Mouse (Mus musculus) embryo, embryonic 10.5 days (tissue): ENCODE data around the gene Gm21992.
A peak's percentile ranks its signal among the peaks of the same experiment; 100 is the strongest.

Experiments
- DNase-seq: peaks from one replicate; pipeline ENCODE4 v3.0.0-alpha.2; 2015; ENCODE audit warnings: low spot score

Gm21992 gene

GRCm38 (mm10) chr19:4811063-4811908, at the start of gene Gm21992, which contains the start of gene Rbm14:
Gm21992 (minus strand) TSS chr19:4811612.
Rbm14 (minus strand) TSS chr19:4811634.
- peak; percentile 99 for DNase-seq

GRCm38 (mm10) chr19:4859081-4859480, 47.7 kb upstream of the Gm21992 start:
- no peak for DNase-seq

GRCm38 (mm10) chr19:4855951-4856350, 44.5 kb upstream of the Gm21992 start:
- DNase-seq: no peak

- DNase-seq: no peak
These were observed 44.0 kb upstream of the Gm21992 start for GRCm38 (mm10) chr19:4855470-4855820.

GRCm38 (mm10) chr19:4854552-4855469, 43.4 kb upstream of the Gm21992 start, which contains the start of gene Ctsf:
Ctsf (plus strand) TSS chr19:4855130.
- DNase-seq: peak; percentile 92

- no peak for DNase-seq
These were observed 38.9 kb upstream of the Gm21992 start for GRCm38 (mm10) chr19:4850281-4850680.

GRCm38 (mm10) chr19:4849800-4850199, 38.4 kb upstream of the Gm21992 start:
- DNase-seq: no peak

GRCm38 (mm10) chr19:4847490-4847889, 36.1 kb upstream of the Gm21992 start:
- DNase-seq: peak; percentile 35

- no peak for DNase-seq
These were observed 34.4 kb upstream of the Gm21992 start for GRCm38 (mm10) chr19:4845846-4846245.

- DNase-seq: no peak
These were observed 31.2 kb upstream of the Gm21992 start for GRCm38 (mm10) chr19:4842611-4843010.

- DNase-seq: no peak
These were observed 29.4 kb upstream of the Gm21992 start for GRCm38 (mm10) chr19:4840848-4841247.

- peak; percentile 97 for DNase-seq
These were observed 27.7 kb upstream of the Gm21992 start, which contains the start of the genes Ccs and Ccdc87 for GRCm38 (mm10) chr19:4839149-4839548. Ccs (minus strand) TSS chr19:4839332. Ccdc87 (plus strand) TSS chr19:4839366.

GRCm38 (mm10) chr19:4838526-4839140, 27.2 kb upstream of the Gm21992 start:
- DNase-seq: no peak

GRCm38 (mm10) chr19:4837049-4837448, 25.6 kb upstream of the Gm21992 start:
- DNase-seq: no peak

- DNase-seq: no peak
These were observed 24.7 kb upstream of the Gm21992 start for GRCm38 (mm10) chr19:4836096-4836495.

- DNase-seq: no peak
These were observed 22.6 kb upstream of the Gm21992 start for GRCm38 (mm10) chr19:4833977-4834376.

- no peak for DNase-seq
These were observed 17.7 kb upstream of the Gm21992 start for GRCm38 (mm10) chr19:4829156-4829555.

GRCm38 (mm10) chr19:4828444-4829114, 17.2 kb upstream of the Gm21992 start:
- no peak for DNase-seq

GRCm38 (mm10) chr19:4820678-4821303, 9.4 kb upstream of the Gm21992 start:
- DNase-seq: no peak

GRCm38 (mm10) chr19:4817182-4817835, 5.9 kb upstream of the Gm21992 start:
- DNase-seq: no peak

- DNase-seq: peak; percentile 45
These were observed 1.6 kb upstream of the Gm21992 start for GRCm38 (mm10) chr19:4813015-4813414.
